Mouse (Mus musculus): ENCODE data around the gene Pou6f2. TPM values are rescaled to one million over a fixed set of nuclear protein-coding genes. Genes with fewer than 3 reads are reported as not detected.

Pou6f2 gene
- polyA plus RNA-seq, 1 experiment from 2014 or later, result 0.26 TPM

GRCm38 (mm10) chr13:18173021-18173420 lies 224.5 kb downstream of the Pou6f2 start:
- no peak for DNase-seq (ENCODE audit: low spot score)
- Histone ChIP-seq H3K36me3 (ENCODE audit: control insufficient read depth, insufficient read depth, low read length) (no peaks in the 10 kb centered on the region), H3K9me3 (ENCODE audit: control insufficient read depth, low read length) (no peaks in the 10 kb centered on the region), H3K4me1 (replicated peaks; ENCODE audit: control insufficient read depth, insufficient read depth, low read length) (no peaks in the 10 kb centered on the region), H3K27me3 (replicated peaks; ENCODE audit: control insufficient read depth, insufficient read depth, low read length) (no peaks in the 10 kb centered on the region), H3K27ac (ENCODE audit: low read depth) (no peak overlapping the region), H3K4me3 (ENCODE audit: low read depth, low read length) (no peak overlapping the region), H3K4me2 (ENCODE audit: low read length) (no peak overlapping the region), H3K9ac (ENCODE audit: low read length) (no peak overlapping the region)
- WGBS, result 37% methylated on average over 3 of the region's 3 CpGs
- ATAC-seq (replicated peaks; ENCODE audit: low FRiP score, low TSS enrichment, low read depth), result no peak

- Histone ChIP-seq H3K36me3 (ENCODE audit: control insufficient read depth, insufficient read depth, low read length) (no peaks in the 10 kb centered on the region), H3K27me3 (replicated peaks; ENCODE audit: control insufficient read depth, insufficient read depth, low read length) (no peaks in the 10 kb centered on the region), H3K9me3 (ENCODE audit: control insufficient read depth, low read length) (no peaks in the 10 kb centered on the region), H3K4me1 (replicated peaks; ENCODE audit: control insufficient read depth, insufficient read depth, low read length) (no peaks in the 10 kb centered on the region), H3K4me3 (ENCODE audit: low read depth, low read length) (no peak overlapping the region), H3K9ac (ENCODE audit: low read length) (no peak overlapping the region), H3K27ac (ENCODE audit: low read depth) (no peak overlapping the region), H3K4me2 (ENCODE audit: low read length) (no peak overlapping the region)
- ATAC-seq (replicated peaks; ENCODE audit: low FRiP score, low TSS enrichment, low read depth), result no peak
- no peak for DNase-seq (ENCODE audit: low spot score)
- WGBS, result 37% methylated on average over 9 of the region's 9 CpGs
Observed at GRCm38 (mm10) chr13:18172334-18172733, 225.2 kb downstream of the Pou6f2 start.

GRCm38 (mm10) chr13:18164182-18164581 lies 233.3 kb downstream of the Pou6f2 start:
- Histone ChIP-seq H3K4me1 (replicated peaks; ENCODE audit: control insufficient read depth, insufficient read depth, low read length) (no peaks in the 10 kb centered on the region), H3K9me3 (ENCODE audit: control insufficient read depth, low read length) (no peaks in the 10 kb centered on the region), H3K36me3 (ENCODE audit: control insufficient read depth, insufficient read depth, low read length) (no peaks in the 10 kb centered on the region), H3K4me2 (ENCODE audit: low read length) (no peak overlapping the region), H3K27ac (ENCODE audit: low read depth) (no peak overlapping the region), H3K27me3 (replicated peaks; ENCODE audit: control insufficient read depth, insufficient read depth, low read length) (no peaks in the 10 kb centered on the region), H3K4me3 (ENCODE audit: low read depth, low read length) (no peak overlapping the region), H3K9ac (ENCODE audit: low read length) (no peak overlapping the region)
- WGBS, result 88% methylated on average over 1 of the region's 1 CpGs
- DNase-seq (ENCODE audit: low spot score) (no peak), ATAC-seq (replicated peaks; ENCODE audit: low FRiP score, low TSS enrichment, low read depth) (no peak)

- Histone ChIP-seq H3K27ac (ENCODE audit: low read depth) (no peak overlapping the region), H3K9ac (ENCODE audit: low read length) (no peak overlapping the region), H3K9me3 (ENCODE audit: control insufficient read depth, low read length) (no peaks in the 10 kb centered on the region), H3K4me3 (ENCODE audit: low read depth, low read length) (no peak overlapping the region), H3K4me2 (ENCODE audit: low read length) (no peak overlapping the region), H3K27me3 (replicated peaks; ENCODE audit: control insufficient read depth, insufficient read depth, low read length) (no peaks in the 10 kb centered on the region), H3K36me3 (ENCODE audit: control insufficient read depth, insufficient read depth, low read length) (no peaks in the 10 kb centered on the region), H3K4me1 (replicated peaks; ENCODE audit: control insufficient read depth, insufficient read depth, low read length) (no peaks in the 10 kb centered on the region)
- DNase-seq (ENCODE audit: low spot score), result no peak
- no peak for ATAC-seq (replicated peaks; ENCODE audit: low FRiP score, low TSS enrichment, low read depth)
- 68% methylated on average over 5 of the region's 5 CpGs for WGBS
Observed at GRCm38 (mm10) chr13:18160566-18160965, 236.9 kb downstream of the Pou6f2 start.

GRCm38 (mm10) chr13:18153949-18154582 lies 243.4 kb downstream of the Pou6f2 start:
- no peak for DNase-seq (ENCODE audit: low spot score)
- no peak overlapping the region for H3K4me3 ChIP-seq (ENCODE audit: low read depth, low read length)
- 75% methylated on average over 6 of the region's 6 CpGs for WGBS

DNA sequence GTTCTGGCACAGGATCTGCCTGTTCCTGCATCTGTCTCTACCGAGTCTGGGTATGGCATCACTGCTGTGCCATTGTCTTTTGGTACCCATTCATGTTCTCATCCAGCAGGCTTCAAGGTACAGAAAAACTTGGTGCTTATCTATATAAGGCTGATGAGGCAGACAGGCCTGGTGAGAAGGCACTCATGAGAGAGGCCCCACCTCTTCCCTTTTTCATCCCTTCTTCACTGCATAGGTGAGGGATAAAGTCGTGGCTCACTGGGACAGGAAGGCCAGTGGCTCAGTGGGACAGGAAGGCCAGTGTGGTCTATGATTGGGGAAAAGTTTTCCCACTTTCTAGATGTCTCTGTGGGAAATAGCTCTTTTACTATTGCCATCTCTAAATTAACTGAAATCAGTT lies 263.8 kb downstream of the Pou6f2 start:
- Histone ChIP-seq H3K4me2 (ENCODE audit: low read length) (no peak overlapping the region), H3K9me3 (ENCODE audit: control insufficient read depth, low read length) (no peaks in the 10 kb centered on the region), H3K4me3 (ENCODE audit: low read depth, low read length) (no peak overlapping the region), H3K27me3 (replicated peaks; ENCODE audit: control insufficient read depth, insufficient read depth, low read length) (no peaks in the 10 kb centered on the region), H3K9ac (ENCODE audit: low read length) (no peak overlapping the region), H3K27ac (ENCODE audit: low read depth) (no peak overlapping the region), H3K36me3 (ENCODE audit: control insufficient read depth, insufficient read depth, low read length) (no peaks in the 10 kb centered on the region), H3K4me1 (replicated peaks; ENCODE audit: control insufficient read depth, insufficient read depth, low read length) (no peaks in the 10 kb centered on the region)
- WGBS, result 73% methylated on average over 2 of the region's 2 CpGs
- ATAC-seq (replicated peaks; ENCODE audit: low FRiP score, low TSS enrichment, low read depth), result no peak
- DNase-seq (ENCODE audit: low spot score), result no peak

More at GRCm38 (mm10) chr13:18153949-18154582, 243.4 kb downstream of the Pou6f2 start:
- no peaks in the 10 kb centered on the region for H3K9me3 ChIP-seq (ENCODE audit: control insufficient read depth, low read length)
- H3K36me3 ChIP-seq (ENCODE audit: control insufficient read depth, insufficient read depth, low read length), result no peaks in the 10 kb centered on the region
- no peak overlapping the region for H3K4me2 ChIP-seq (ENCODE audit: low read length)
- H3K27me3 ChIP-seq (replicated peaks; ENCODE audit: control insufficient read depth, insufficient read depth, low read length), result no peaks in the 10 kb centered on the region
- ATAC-seq (replicated peaks; ENCODE audit: low FRiP score, low TSS enrichment, low read depth), result no peak
- H3K27ac ChIP-seq (ENCODE audit: low read depth), result no peak overlapping the region
- H3K4me1 ChIP-seq (replicated peaks; ENCODE audit: control insufficient read depth, insufficient read depth, low read length), result no peaks in the 10 kb centered on the region
- no peak overlapping the region for H3K9ac ChIP-seq (ENCODE audit: low read length)

DNA sequence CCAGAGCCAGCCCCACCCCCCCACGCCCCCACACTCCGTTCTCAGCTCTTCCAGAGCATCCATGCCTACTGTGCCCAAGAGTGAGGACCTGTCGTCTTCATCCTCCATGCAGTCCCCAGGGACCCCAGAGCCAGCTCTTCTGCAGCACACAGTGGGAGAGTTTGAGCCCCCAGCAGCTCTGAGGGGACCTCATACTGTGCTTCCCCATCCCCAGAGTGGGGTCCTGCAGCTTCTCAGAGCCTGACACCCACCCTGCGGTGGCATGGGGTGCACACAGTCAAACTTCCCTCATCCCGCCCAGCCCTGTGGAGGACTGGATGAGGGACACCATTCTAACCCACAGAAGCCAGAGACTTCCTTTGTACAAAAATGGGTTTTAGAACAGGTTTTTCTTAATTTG lies 264.3 kb downstream of the Pou6f2 start:
- Histone ChIP-seq H3K27me3 (replicated peaks; ENCODE audit: control insufficient read depth, insufficient read depth, low read length) (no peaks in the 10 kb centered on the region), H3K27ac (ENCODE audit: low read depth) (no peak overlapping the region), H3K9ac (ENCODE audit: low read length) (no peak overlapping the region), H3K4me2 (ENCODE audit: low read length) (no peak overlapping the region), H3K4me1 (replicated peaks; ENCODE audit: control insufficient read depth, insufficient read depth, low read length) (no peaks in the 10 kb centered on the region), H3K4me3 (ENCODE audit: low read depth, low read length) (no peak overlapping the region), H3K36me3 (ENCODE audit: control insufficient read depth, insufficient read depth, low read length) (no peaks in the 10 kb centered on the region), H3K9me3 (ENCODE audit: control insufficient read depth, low read length) (no peaks in the 10 kb centered on the region)
- DNase-seq (ENCODE audit: low spot score), result no peak
- WGBS, result 73% methylated on average over 5 of the region's 5 CpGs
- no peak for ATAC-seq (replicated peaks; ENCODE audit: low FRiP score, low TSS enrichment, low read depth)

GRCm38 (mm10) chr13:18131324-18131723 lies 266.2 kb downstream of the Pou6f2 start:
- Histone ChIP-seq H3K9ac (ENCODE audit: low read length) (no peak overlapping the region), H3K27me3 (replicated peaks; ENCODE audit: control insufficient read depth, insufficient read depth, low read length) (no peaks in the 10 kb centered on the region), H3K36me3 (ENCODE audit: control insufficient read depth, insufficient read depth, low read length) (no peaks in the 10 kb centered on the region), H3K9me3 (ENCODE audit: control insufficient read depth, low read length) (no peaks in the 10 kb centered on the region), H3K4me2 (ENCODE audit: low read length) (no peak overlapping the region), H3K27ac (ENCODE audit: low read depth) (no peak overlapping the region), H3K4me3 (ENCODE audit: low read depth, low read length) (no peak overlapping the region), H3K4me1 (replicated peaks; ENCODE audit: control insufficient read depth, insufficient read depth, low read length) (no peaks in the 10 kb centered on the region)
- ATAC-seq (replicated peaks; ENCODE audit: low FRiP score, low TSS enrichment, low read depth) (no peak), DNase-seq (ENCODE audit: low spot score) (no peak)

GRCm38 (mm10) chr13:18129697-18130096 lies 267.8 kb downstream of the Pou6f2 start:
- Histone ChIP-seq H3K27me3 (replicated peaks; ENCODE audit: control insufficient read depth, insufficient read depth, low read length) (no peaks in the 10 kb centered on the region), H3K4me1 (replicated peaks; ENCODE audit: control insufficient read depth, insufficient read depth, low read length) (no peaks in the 10 kb centered on the region), H3K9ac (ENCODE audit: low read length) (no peak overlapping the region), H3K9me3 (ENCODE audit: control insufficient read depth, low read length) (no peaks in the 10 kb centered on the region), H3K4me2 (ENCODE audit: low read length) (no peak overlapping the region), H3K27ac (ENCODE audit: low read depth) (no peak overlapping the region), H3K36me3 (ENCODE audit: control insufficient read depth, insufficient read depth, low read length) (no peaks in the 10 kb centered on the region), H3K4me3 (ENCODE audit: low read depth, low read length) (no peak overlapping the region)
- DNase-seq (ENCODE audit: low spot score) (no peak), ATAC-seq (replicated peaks; ENCODE audit: low FRiP score, low TSS enrichment, low read depth) (no peak)
- 69% methylated on average over 5 of the region's 5 CpGs for WGBS

Data from intestine, embryonic 14.5 days (tissue).